Mouse (Mus musculus): ENCODE measurements at regions not wholly inside any gene's neighbourhood (a gene's known extent, or its start where the extent isn't known, plus 50 kb on each side); places are given as distances from the start of the nearest gene placed in this dataset.

GRCm38 (mm10) chr12:107262516-107262915, 225.9 kb upstream of the 3110018I06Rik start:
- no peak overlapping the region for H3K27ac ChIP-seq
- H3K4me2 ChIP-seq (ENCODE audit: low read depth, low read length), result no peak overlapping the region
- H3K27me3 ChIP-seq (ENCODE audit: insufficient read depth, low read length), result no peaks in the 10 kb centered on the region
- no peaks in the 10 kb centered on the region for H3K9me3 ChIP-seq (ENCODE audit: low read length)
- H3K9ac ChIP-seq (replicated peaks; ENCODE audit: low read length), result no peak overlapping the region
- 34% methylated on average over 4 of the region's 4 CpGs for WGBS
- H3K4me3 ChIP-seq (ENCODE audit: low read length), result no peak overlapping the region
- DNase-seq (ENCODE audit: low spot score) (peak; percentile 65), ATAC-seq (no peak)
- no peaks in the 10 kb centered on the region for H3K4me1 ChIP-seq (ENCODE audit: insufficient read depth, low read length)
- TF ChIP-seq CTCF (IDR thresholded peaks at IDR 0.05; ENCODE audit: low read depth), result no peak
- no peaks in the 10 kb centered on the region for H3K36me3 ChIP-seq (ENCODE audit: insufficient read depth, low read length)

GRCm38 (mm10) chr12:107266696-107267095, 221.7 kb upstream of the 3110018I06Rik start:
- no peak for TF ChIP-seq CTCF (IDR thresholded peaks at IDR 0.05; ENCODE audit: low read depth)
- Histone ChIP-seq H3K9me3 (ENCODE audit: low read length) (no peaks in the 10 kb centered on the region), H3K4me1 (ENCODE audit: insufficient read depth, low read length) (no peaks in the 10 kb centered on the region), H3K36me3 (ENCODE audit: insufficient read depth, low read length) (no peaks in the 10 kb centered on the region), H3K4me3 (ENCODE audit: low read length) (no peak overlapping the region), H3K27me3 (ENCODE audit: insufficient read depth, low read length) (no peaks in the 10 kb centered on the region), H3K27ac (no peak overlapping the region), H3K9ac (replicated peaks; ENCODE audit: low read length) (no peak overlapping the region), H3K4me2 (ENCODE audit: low read depth, low read length) (no peak overlapping the region)
- 33% methylated on average over 2 of the region's 2 CpGs for WGBS
- ATAC-seq, result no peak
- no peak for DNase-seq (ENCODE audit: low spot score)

GRCm38 (mm10) chr12:107285622-107286021, 202.8 kb upstream of the 3110018I06Rik start:
- Histone ChIP-seq H3K27ac (no peak overlapping the region), H3K9me3 (ENCODE audit: low read length) (no peaks in the 10 kb centered on the region), H3K9ac (replicated peaks; ENCODE audit: low read length) (no peak overlapping the region), H3K36me3 (ENCODE audit: insufficient read depth, low read length) (no peaks in the 10 kb centered on the region), H3K4me2 (ENCODE audit: low read depth, low read length) (no peak overlapping the region), H3K27me3 (ENCODE audit: insufficient read depth, low read length) (no peaks in the 10 kb centered on the region), H3K4me3 (ENCODE audit: low read length) (no peak overlapping the region), H3K4me1 (ENCODE audit: insufficient read depth, low read length) (no peaks in the 10 kb centered on the region)
- ATAC-seq (no peak), DNase-seq (ENCODE audit: low spot score) (no peak)
- 63% methylated on average over 9 of the region's 9 CpGs for WGBS
- no peak for TF ChIP-seq CTCF (IDR thresholded peaks at IDR 0.05; ENCODE audit: low read depth)

- Histone ChIP-seq H3K27me3 (ENCODE audit: insufficient read depth, low read length) (no peaks in the 10 kb centered on the region), H3K36me3 (ENCODE audit: insufficient read depth, low read length) (no peaks in the 10 kb centered on the region), H3K9me3 (ENCODE audit: low read length) (no peaks in the 10 kb centered on the region), H3K4me1 (ENCODE audit: insufficient read depth, low read length) (no peaks in the 10 kb centered on the region), H3K9ac (replicated peaks; ENCODE audit: low read length) (no peak overlapping the region), H3K4me2 (ENCODE audit: low read depth, low read length) (no peak overlapping the region), H3K4me3 (ENCODE audit: low read length) (no peak overlapping the region), H3K27ac (no peak overlapping the region)
- DNase-seq (ENCODE audit: low spot score), result no peak
- ATAC-seq, result no peak
- WGBS, result 66% methylated on average over 5 of the region's 5 CpGs
- no peak for TF ChIP-seq CTCF (IDR thresholded peaks at IDR 0.05; ENCODE audit: low read depth)
These were observed 197.1 kb upstream of the 3110018I06Rik start for GRCm38 (mm10) chr12:107291377-107291776.

- H3K27me3 ChIP-seq (ENCODE audit: insufficient read depth, low read length), result no peaks in the 10 kb centered on the region
- H3K4me1 ChIP-seq (ENCODE audit: insufficient read depth, low read length), result no peaks in the 10 kb centered on the region
- no peak overlapping the region for H3K4me2 ChIP-seq (ENCODE audit: low read depth, low read length)
- no peak overlapping the region for H3K27ac ChIP-seq
- H3K4me3 ChIP-seq (ENCODE audit: low read length), result no peak overlapping the region
- DNase-seq (ENCODE audit: low spot score) (no peak), ATAC-seq (no peak)
- H3K9ac ChIP-seq (replicated peaks; ENCODE audit: low read length), result no peak overlapping the region
- WGBS, result 44% methylated on average over 15 of the region's 15 CpGs
- H3K36me3 ChIP-seq (ENCODE audit: insufficient read depth, low read length), result no peaks in the 10 kb centered on the region
- no peaks in the 10 kb centered on the region for H3K9me3 ChIP-seq (ENCODE audit: low read length)
- TF ChIP-seq CTCF (IDR thresholded peaks at IDR 0.05; ENCODE audit: low read depth), result no peak
These were observed 181.2 kb upstream of the 3110018I06Rik start for GRCm38 (mm10) chr12:107307094-107307740.

- no peak for DNase-seq (ENCODE audit: low spot score)
- Histone ChIP-seq H3K4me1 (ENCODE audit: insufficient read depth, low read length) (no peaks in the 10 kb centered on the region), H3K27ac (no peak overlapping the region), H3K4me2 (ENCODE audit: low read depth, low read length) (no peak overlapping the region), H3K4me3 (ENCODE audit: low read length) (no peak overlapping the region), H3K27me3 (ENCODE audit: insufficient read depth, low read length) (no peaks in the 10 kb centered on the region), H3K36me3 (ENCODE audit: insufficient read depth, low read length) (no peaks in the 10 kb centered on the region), H3K9me3 (ENCODE audit: low read length) (no peaks in the 10 kb centered on the region), H3K9ac (replicated peaks; ENCODE audit: low read length) (no peak overlapping the region)
- ATAC-seq, result no peak
- 94% methylated on average over 4 of the region's 4 CpGs for WGBS
- TF ChIP-seq CTCF (IDR thresholded peaks at IDR 0.05; ENCODE audit: low read depth), result no peak
These were observed 173.0 kb upstream of the 3110018I06Rik start for GRCm38 (mm10) chr12:107315446-107315845.

- Histone ChIP-seq H3K27ac (no peak overlapping the region), H3K4me2 (ENCODE audit: low read depth, low read length) (no peak overlapping the region), H3K4me1 (ENCODE audit: insufficient read depth, low read length) (no peaks in the 10 kb centered on the region), H3K4me3 (ENCODE audit: low read length) (no peak overlapping the region), H3K9ac (replicated peaks; ENCODE audit: low read length) (no peak overlapping the region), H3K9me3 (ENCODE audit: low read length) (no peaks in the 10 kb centered on the region), H3K36me3 (ENCODE audit: insufficient read depth, low read length) (no peaks in the 10 kb centered on the region), H3K27me3 (ENCODE audit: insufficient read depth, low read length) (no peaks in the 10 kb centered on the region)
- ATAC-seq (no peak), DNase-seq (ENCODE audit: low spot score) (no peak)
- TF ChIP-seq CTCF (IDR thresholded peaks at IDR 0.05; ENCODE audit: low read depth), result no peak
- 32% methylated on average over 7 of the region's 7 CpGs for WGBS
These were observed 165.6 kb upstream of the 3110018I06Rik start for GRCm38 (mm10) chr12:107322861-107323260.

Data from hindbrain, postnatal 0 days (tissue).